Mouse (Mus musculus) frontal cortex, adult (tissue): ENCODE measurements around the gene Mpz.

Experiments
- ATAC-seq: cut with Nextera tagmentation; 2 replicates; pipeline ENCODE4 v1.9.2; 2017; ENCODE audit warnings: mild to moderate bottlenecking, moderate library complexity, mixed read lengths; ENCODE audit not compliant: low TSS enrichment

The Mpz gene

GRCm38 (mm10) chr1:171187851-171188700, 37.6 kb downstream of the Mpz start:
- ATAC-seq: no peak

DNA sequence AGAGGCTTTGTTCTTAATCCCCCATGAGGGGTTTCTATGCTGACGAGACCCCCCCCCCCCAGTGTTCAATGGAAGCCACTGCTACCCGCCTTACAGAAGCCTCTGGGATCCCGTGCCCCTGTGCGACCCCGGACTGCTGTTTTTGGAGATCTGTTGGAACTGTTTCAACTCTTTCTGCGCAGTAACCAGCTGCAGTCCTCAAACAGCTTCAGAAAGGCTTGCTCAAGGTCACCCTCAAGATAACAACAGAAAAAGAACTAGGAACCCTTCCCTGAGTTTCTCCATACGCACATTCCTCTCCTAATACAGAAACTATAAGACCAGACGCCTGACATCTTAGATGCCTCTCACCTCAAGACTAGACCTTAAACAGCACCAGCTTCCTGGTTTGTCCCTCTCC, 38.5 kb downstream of the Mpz start:
- ATAC-seq: no peak

GRCm38 (mm10) chr1:171189476-171190114, 39.1 kb downstream of the Mpz start:
- no peak for ATAC-seq

GRCm38 (mm10) chr1:171190832-171191231, 40.3 kb downstream of the Mpz start:
- no peak for ATAC-seq

DNA sequence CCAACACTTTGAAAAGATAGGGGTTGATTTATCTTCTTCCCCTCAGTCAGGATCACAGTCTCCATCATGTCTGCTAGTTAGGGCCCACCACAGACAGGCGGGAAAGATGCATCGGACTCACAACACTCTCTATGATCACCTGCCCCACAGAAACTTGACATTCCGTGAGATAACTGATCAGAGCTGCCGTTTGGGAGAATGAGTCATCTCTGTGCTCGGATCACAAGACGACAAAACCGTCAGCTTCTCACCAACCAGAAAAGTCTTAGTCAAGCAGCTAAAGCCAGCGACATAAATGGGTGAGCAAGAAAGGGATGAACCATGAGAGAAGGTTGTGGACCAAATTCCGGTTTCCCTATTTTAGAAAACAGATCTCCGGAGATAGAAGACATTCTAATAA, 41.8 kb downstream of the Mpz start:
- no peak for ATAC-seq

DNA sequence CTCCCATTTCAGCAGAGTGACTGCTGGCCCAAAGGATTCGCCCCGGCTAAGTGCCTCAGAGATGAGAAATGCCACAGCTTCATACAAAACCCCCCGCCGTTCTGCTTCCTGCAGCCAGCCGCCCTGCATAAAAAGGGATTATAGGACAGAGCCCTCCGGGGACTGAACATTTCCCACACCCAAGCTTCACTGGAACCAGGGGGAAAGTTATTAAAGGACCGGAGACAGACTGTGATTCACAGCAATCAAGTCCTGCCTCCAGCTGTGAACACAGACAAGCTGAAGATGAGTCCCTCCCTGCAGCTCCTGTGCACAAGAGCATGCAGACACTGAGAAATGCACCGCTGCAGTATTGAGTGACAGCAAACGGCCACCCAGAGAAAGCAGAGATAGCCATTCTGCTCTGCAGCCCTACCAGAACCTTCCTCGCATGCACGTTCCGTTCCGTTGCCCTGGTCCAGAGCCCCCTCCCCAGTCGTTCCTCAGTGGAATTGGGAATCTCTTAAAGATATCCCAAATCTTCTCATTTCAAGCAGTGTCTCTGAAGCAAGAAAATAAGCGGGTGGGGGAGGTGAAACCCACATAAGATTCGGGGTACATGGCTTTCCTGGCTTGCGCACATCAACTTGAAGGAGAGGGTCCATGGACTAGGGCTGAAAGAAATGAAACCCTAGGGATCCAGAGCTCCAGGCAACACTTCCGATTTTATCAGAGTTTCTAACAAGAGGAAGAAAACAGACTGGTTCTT, 42.8 kb downstream of the Mpz start:
- ATAC-seq: peak; percentile 45; the same call in 1 of the 2 replicates

DNA sequence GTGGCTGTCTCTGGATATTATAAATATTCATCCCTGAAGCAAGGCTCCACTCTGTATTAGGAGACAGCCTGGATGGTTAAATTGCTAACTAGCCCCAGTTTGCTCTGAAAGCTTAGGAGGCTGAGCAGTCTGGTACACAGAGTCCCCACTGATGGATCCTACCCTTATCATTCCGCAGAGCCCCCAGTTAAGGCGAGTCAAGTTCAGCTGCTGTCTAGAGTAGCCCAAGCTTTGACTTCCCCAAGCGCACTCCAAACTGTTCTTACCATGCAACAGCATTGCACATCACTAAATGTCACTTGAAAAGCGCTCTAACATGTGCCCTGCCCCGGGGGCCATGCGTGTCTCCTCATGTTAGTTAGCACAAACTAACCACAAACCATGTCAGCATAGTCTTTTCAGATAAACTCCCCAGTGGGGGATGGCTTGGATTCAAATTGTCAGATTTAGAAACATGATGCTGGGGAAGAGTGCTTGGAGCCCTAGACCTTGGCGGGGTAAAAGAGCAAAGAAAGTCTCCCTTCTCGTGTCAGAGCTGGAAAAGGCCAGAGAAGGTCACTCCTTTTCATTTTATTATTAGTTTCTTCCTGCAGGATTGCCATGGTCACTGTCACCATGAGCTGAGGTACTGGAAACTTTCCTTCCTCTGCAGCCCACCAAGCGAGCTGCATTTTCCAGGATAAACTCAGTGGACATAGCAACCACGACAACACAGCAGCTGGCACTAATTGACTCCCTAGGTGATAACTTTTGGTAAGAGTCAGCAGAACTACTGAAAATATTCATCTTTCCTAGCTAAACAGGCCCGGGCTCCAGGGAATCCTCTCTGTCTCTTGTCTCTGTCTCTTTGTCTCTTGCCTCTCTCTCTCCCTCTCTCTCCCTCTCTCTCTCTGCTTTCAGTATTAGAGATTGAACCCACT, 43.7 kb downstream of the Mpz start:
- ATAC-seq: no peak

- no peak for ATAC-seq
Measured at GRCm38 (mm10) chr1:171195046-171195822, 44.7 kb downstream of the Mpz start.

DNA sequence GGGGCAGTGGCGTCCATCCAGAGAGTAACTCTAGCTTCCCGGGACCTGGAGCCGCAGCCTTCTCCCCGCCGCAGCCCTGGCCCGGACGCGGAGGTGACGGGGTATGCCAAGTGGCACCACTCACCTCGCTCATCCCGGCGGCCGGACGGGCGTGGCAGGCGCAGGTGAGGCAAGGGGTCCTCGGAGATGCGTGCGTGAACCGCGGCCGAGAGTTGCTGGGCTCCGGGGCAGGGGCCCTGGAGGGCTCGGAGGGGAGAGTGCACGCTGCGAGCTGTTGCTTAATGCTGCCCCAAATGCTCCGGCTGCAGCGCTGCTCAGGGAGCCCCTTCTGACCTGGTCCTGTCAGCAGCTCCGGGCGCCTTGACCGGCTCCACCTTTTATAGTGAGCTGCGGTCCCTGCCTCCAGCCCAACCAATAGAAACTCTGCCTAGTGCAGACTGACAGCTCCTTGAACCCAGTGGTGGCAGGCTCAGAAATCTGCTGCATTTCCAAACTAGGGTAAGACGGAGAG, 45.4 kb downstream of the Mpz start, which contains the start of gene Pcp4l1:
Pcp4l1 (minus strand) TSS at position 382 of the 511 bp plus-strand sequence.
- peak; percentile 96 for ATAC-seq

GRCm38 (mm10) chr1:171199532-171199931, 49.0 kb downstream of the Mpz start:
- ATAC-seq: no peak

DNA sequence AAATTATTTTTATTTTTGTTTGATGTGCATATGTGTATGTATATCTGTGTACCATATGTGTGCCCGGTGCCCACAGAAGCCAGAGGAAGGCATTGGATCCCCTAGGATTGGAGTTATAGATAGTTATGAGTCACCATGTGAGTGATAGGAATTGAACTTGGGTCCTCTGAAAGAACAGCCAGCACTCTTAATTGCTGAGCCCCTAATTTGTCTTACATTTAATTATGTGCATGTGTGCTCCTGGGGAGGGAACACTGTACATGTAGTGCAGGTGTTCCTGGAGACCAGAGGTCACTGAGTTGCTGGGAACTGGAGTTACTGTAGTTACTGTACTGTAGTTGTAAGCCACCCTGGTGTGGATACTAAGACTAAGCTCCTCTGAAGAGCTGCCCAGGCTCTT, 50.3 kb downstream of the Mpz start:
- ATAC-seq: no peak

GRCm38 (mm10) chr1:171203471-171204248, 53.1 kb downstream of the Mpz start:
- ATAC-seq: no peak

- no peak for ATAC-seq
Measured at GRCm38 (mm10) chr1:171204249-171204644, 53.7 kb downstream of the Mpz start.

DNA sequence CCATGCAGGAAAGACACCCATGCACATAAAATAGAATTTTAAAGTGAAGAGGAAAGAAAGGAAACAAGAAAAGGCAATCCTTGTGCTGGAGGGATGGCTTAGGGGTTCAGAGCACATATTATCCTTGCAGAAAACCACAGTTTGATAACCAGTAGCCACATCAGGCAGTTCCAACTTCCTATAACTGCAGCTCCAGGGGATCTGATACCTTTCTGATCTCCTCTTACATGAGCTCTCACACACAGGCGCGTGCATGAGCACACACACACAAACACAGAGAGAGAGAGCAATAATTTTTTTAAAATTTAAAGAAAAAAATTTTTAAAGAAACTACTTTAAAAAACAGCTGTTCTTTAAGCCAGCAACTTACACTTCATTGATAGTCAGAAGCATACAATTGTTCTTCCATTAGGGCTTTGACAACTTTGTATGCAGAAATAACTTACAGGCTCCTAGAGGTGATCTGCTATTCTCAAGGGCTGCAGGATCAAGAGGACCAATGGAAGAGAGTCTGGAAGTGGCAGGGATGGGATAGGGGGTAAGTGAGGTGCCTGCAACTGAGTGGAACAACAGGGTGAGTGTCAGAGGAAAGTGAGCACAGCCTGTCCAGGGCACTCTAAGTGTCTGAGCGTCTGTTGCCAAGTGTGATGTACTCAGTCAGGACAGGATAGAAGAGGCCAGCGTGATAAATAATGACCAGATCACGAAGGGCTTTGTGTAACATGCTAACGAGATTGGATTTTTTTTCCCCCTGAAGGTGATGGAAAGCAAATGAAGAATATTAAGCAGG, 55.4 kb downstream of the Mpz start:
- no peak for ATAC-seq

DNA sequence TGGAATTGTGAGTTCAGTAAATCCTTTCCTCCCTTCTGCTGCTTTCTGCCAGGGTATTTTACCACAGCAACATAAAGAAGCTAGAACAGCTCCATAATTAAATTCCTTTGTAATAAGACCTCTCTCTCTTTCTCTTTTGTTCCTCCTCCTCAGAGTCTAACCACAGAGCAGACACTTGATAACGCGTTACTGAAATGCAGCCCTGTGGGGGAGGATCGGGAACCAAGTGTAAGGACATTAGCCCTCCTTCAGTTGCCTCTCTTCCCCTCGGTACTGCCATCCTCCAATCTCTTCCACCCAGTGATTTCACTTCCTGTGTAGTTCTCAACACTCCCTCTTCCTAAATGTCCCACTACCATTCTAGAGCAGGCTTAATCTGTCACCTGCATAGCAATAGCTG, 58.9 kb downstream of the Mpz start:
- ATAC-seq: no peak
